Comparison of ENCODE assay signal across 8 mouse cellular contexts in the genomic region with DNA sequence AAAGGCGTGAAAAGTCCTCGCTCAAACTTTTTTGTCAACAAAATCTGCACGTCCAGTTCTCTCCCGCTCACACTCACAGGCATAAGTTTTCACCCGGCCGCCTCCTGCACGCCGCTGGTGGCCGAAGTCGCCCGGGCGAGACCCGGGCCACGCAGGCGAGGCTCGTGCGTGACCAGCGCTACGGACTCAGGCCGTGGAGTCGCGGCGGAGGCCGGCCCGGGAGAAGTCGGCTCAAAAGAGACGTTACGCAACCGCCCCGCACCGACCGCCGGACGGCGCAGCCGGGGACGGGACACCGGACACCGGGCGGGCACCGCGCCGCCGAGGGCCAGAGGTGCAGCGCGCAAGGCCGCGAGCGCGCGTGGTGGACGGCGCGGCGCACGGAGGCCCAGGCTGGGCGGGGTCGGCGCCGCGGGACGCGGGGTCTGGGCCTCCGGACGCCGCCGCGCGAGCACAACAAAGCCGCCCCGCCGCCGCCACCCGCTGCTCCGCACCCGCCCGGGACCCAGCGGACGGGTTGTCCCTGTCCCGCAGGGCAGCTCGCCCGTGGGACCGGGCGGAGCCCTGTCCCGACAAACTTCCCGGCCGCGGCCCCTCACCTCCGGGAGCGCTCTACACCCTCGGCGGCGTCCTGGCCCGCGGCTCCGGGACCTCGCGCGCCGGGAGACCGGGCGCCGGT. TPM values are rescaled to one million over a fixed set of nuclear protein-coding genes. Genes with fewer than 3 reads are reported as not detected.
A peak's percentile ranks its signal among the peaks of the same experiment; 100 is the strongest.
DNase-seq lines count a peak whose midpoint lies in the region; ATAC-seq and TF ChIP-seq lines count a peak whose summit lies in the region.

No protein-coding gene starts in this region.

- no peak for TF ChIP-seq EP300 in lung, postnatal 0 days (IDR thresholded peaks at IDR 0.05)

- peak overlapping the region; percentile 94 for H3K4me3 ChIP-seq in embryonic fibroblast, embryonic 13.5 days (ENCODE audit: insufficient read depth, low read length)
- H3K4me3 ChIP-seq in heart, embryonic 14.5 days (ENCODE audit: control insufficient read depth in 1 of 2, insufficient read depth in 1 of 2, low read depth in 1 of 2, low read length in 2 of 2): peak overlapping the region; percentile 85 to 97
- H3K4me3 ChIP-seq in kidney, postnatal 0 days (replicated peaks; ENCODE audit: low read depth, low read length): peak overlapping the region; percentile 98
- H3K4me3 ChIP-seq in lung, postnatal 0 days (ENCODE audit: low read depth, low read length): peak overlapping the region; percentile 99

- DNase-seq in adrenal gland, postnatal 4 days (ENCODE audit: low spot score in 2 of 2): peak; percentile 26 to 33
- DNase-seq in kidney, postnatal 0 days (ENCODE audit: low spot score): no peak
- peak; percentile 56 for DNase-seq in lung, postnatal 0 days (ENCODE audit: low spot score)
- DNase-seq in ovary, postnatal 10 days (ENCODE audit: low spot score): peak; percentile 54
- peak; percentile 20 for DNase-seq in urinary bladder, postnatal 10 days (ENCODE audit: low spot score)

- TF ChIP-seq CTCF in embryonic fibroblast, embryonic 13.5 days (IDR thresholded peaks at IDR 0.05; ENCODE audit: borderline replicate concordance, insufficient read depth, low read length): no peak
- TF ChIP-seq CTCF in kidney, postnatal 0 days (IDR thresholded peaks at IDR 0.05; ENCODE audit: low read depth): no peak
- no peak for TF ChIP-seq CTCF in lung, postnatal 0 days (IDR thresholded peaks at IDR 0.05)

- no peaks in the 10 kb centered on the region for H3K36me3 ChIP-seq in heart, embryonic 14.5 days (ENCODE audit: control insufficient read depth, insufficient read depth, low read length)
- no peaks in the 10 kb centered on the region for H3K36me3 ChIP-seq in kidney, postnatal 0 days (ENCODE audit: insufficient read depth, low read length)
- no peaks in the 10 kb centered on the region for H3K36me3 ChIP-seq in lung, postnatal 0 days (ENCODE audit: insufficient read depth, low read length)

- peak overlapping the region; percentile 87 for H3K27ac ChIP-seq in embryonic fibroblast, embryonic 13.5 days (ENCODE audit: insufficient read depth, low read length)
- H3K27ac ChIP-seq in heart, embryonic 14.5 days (replicated peaks in 1 of 2; ENCODE audit: control insufficient read depth in 1 of 2, insufficient read depth in 1 of 2, low read depth in 2 of 2, low read length in 2 of 2): peak overlapping the region; percentile 90 to 98
- peak overlapping the region; percentile 99 for H3K27ac ChIP-seq in kidney, postnatal 0 days
- peak overlapping the region; percentile 99 for H3K27ac ChIP-seq in lung, postnatal 0 days (ENCODE audit: low read length)

- peak overlapping the region; percentile 91 for H3K9ac ChIP-seq in heart, embryonic 14.5 days (ENCODE audit: low read length)
- H3K9ac ChIP-seq in kidney, postnatal 0 days (ENCODE audit: low read depth, low read length): peak overlapping the region; percentile 99
- H3K9ac ChIP-seq in lung, postnatal 0 days (replicated peaks; ENCODE audit: low read depth): peak overlapping the region; percentile 96

- ATAC-seq in CD4-positive, CD25-positive, alpha-beta regulatory T cell, adult 4 months: peak; percentile 3
- peak; percentile 68 for ATAC-seq in heart, embryonic 14.5 days (ENCODE audit: insufficient number of reproducible peaks, insufficient read depth, low FRiP score, low read depth)
- peak; percentile 65 for ATAC-seq in kidney, postnatal 0 days (replicated peaks; ENCODE audit: low FRiP score, low read depth)
- peak; percentile 71 for ATAC-seq in lung, postnatal 0 days

- H3K9me3 ChIP-seq in heart, embryonic 14.5 days (ENCODE audit: control insufficient read depth, low read length): no peaks in the 10 kb centered on the region
- H3K9me3 ChIP-seq in kidney, postnatal 0 days (replicated peaks; ENCODE audit: low read length): no peaks in the 10 kb centered on the region
- no peaks in the 10 kb centered on the region for H3K9me3 ChIP-seq in lung, postnatal 0 days (ENCODE audit: low read length)

- 0 out of 2 replicates have a peak, but pooled peaks have one; percentile 34 for TF ChIP-seq POLR2A in embryonic fibroblast, embryonic 13.5 days (IDR thresholded peaks at IDR 0.05; ENCODE audit: low read depth, low read length)

- WGBS in heart, embryonic 14.5 days: under 1% methylated on average over 78 of the region's 103 CpGs
- WGBS in kidney, postnatal 0 days: under 1% methylated on average over 73 of the region's 103 CpGs
- WGBS in lung, postnatal 0 days: under 1% methylated on average over 51 of the region's 103 CpGs

- peaks cover 17% of the 10 kb centered on the region for H3K4me1 ChIP-seq in embryonic fibroblast, embryonic 13.5 days (ENCODE audit: control insufficient read depth, insufficient read depth, low read length)
- peaks cover 17 to 42% of the 10 kb centered on the region in 2 experiments for H3K4me1 ChIP-seq in heart, embryonic 14.5 days (ENCODE audit: control insufficient read depth in 2 of 2, insufficient read depth in 2 of 2, low read length in 2 of 2)
- H3K4me1 ChIP-seq in kidney, postnatal 0 days (replicated peaks; ENCODE audit: insufficient read depth, low read length): peaks cover 19% of the 10 kb centered on the region
- peaks cover 3% of the 10 kb centered on the region; the same call in 1 of the 2 replicates for H3K4me1 ChIP-seq in lung, postnatal 0 days (ENCODE audit: insufficient read depth, low read depth, low read length)

- H3K4me2 ChIP-seq in heart, embryonic 14.5 days (ENCODE audit: low read length): peak overlapping the region; percentile 76
- H3K4me2 ChIP-seq in kidney, postnatal 0 days (ENCODE audit: low read length): peak overlapping the region; percentile 86
- H3K4me2 ChIP-seq in lung, postnatal 0 days (replicated peaks; ENCODE audit: low read depth, low read length): peak overlapping the region; percentile 80

- H3K27me3 ChIP-seq in heart, embryonic 14.5 days (ENCODE audit: control insufficient read depth, insufficient read depth, low read length): no peaks in the 10 kb centered on the region
- H3K27me3 ChIP-seq in kidney, postnatal 0 days (ENCODE audit: insufficient read depth, low read length): no peaks in the 10 kb centered on the region
- H3K27me3 ChIP-seq in lung, postnatal 0 days (replicated peaks; ENCODE audit: insufficient read depth, low read length): no peaks in the 10 kb centered on the region

RNA-seq across cellular contexts. Expression of a gene that starts 0.5 kb away (rescaled TPM):
- not detected for polyA plus RNA-seq in CD4-positive, CD25-positive, alpha-beta regulatory T cell, adult 4 months (2017; shearing (Covaris generic))
- total RNA-seq in adrenal gland, postnatal 4 days (2021): 1 to 10 TPM; 1.7 to 3.2 TPM
- polyA plus RNA-seq in embryonic fibroblast, embryonic 13.5 days (2011; ENCODE audit: insufficient read length, low read depth, missing spikeins): 0.27 TPM in 1 of 2 replicates, not detected in the other
- polyA plus RNA-seq in heart, embryonic 14.5 days (2014; fragmentation: Nextera tagmentation; extraction: Ambion mirVana): not detected in 2 replicates
- polyA plus RNA-seq in kidney, postnatal 0 days (2015; fragmentation: Nextera tagmentation; extraction: Ambion mirVana): not detected in 2 replicates
- not detected in 2 replicates for polyA plus RNA-seq in lung, postnatal 0 days (2015; fragmentation: Nextera tagmentation; extraction: Ambion mirVana)

RNA-seq across cellular contexts. Expression of a gene that starts 12.8 kb away (rescaled TPM):
- 10 to 100 TPM; 25.6 to 25.8 TPM for polyA plus RNA-seq in CD4-positive, CD25-positive, alpha-beta regulatory T cell, adult 4 months (2017; shearing (Covaris generic))
- total RNA-seq in adrenal gland, postnatal 4 days (2021): 10 to 100 TPM; 33.5 to 35.8 TPM
- 50.8 and 52.7 TPM in 2 replicates for polyA plus RNA-seq in embryonic fibroblast, embryonic 13.5 days (2011; ENCODE audit: insufficient read length, low read depth, missing spikeins)
- polyA plus RNA-seq in heart, embryonic 14.5 days (2014; fragmentation: Nextera tagmentation; extraction: Ambion mirVana): 24.9 and 25.9 TPM in 2 replicates
- polyA plus RNA-seq in kidney, postnatal 0 days (2015; fragmentation: Nextera tagmentation; extraction: Ambion mirVana): 22.0 and 24.2 TPM in 2 replicates
- polyA plus RNA-seq in lung, postnatal 0 days (2015; fragmentation: Nextera tagmentation; extraction: Ambion mirVana): 24.2 and 27.5 TPM in 2 replicates

RNA-seq across cellular contexts. Expression of a gene that starts 52.5 kb away (rescaled TPM):
- polyA plus RNA-seq in CD4-positive, CD25-positive, alpha-beta regulatory T cell, adult 4 months (2017; shearing (Covaris generic)): 100 to 1,000 TPM; 177 to 178 TPM
- 10 to 100 TPM; 62.5 to 77.9 TPM for total RNA-seq in adrenal gland, postnatal 4 days (2021)
- 18.7 and 57.7 TPM in 2 replicates for polyA plus RNA-seq in embryonic fibroblast, embryonic 13.5 days (2011; ENCODE audit: insufficient read length, low read depth, missing spikeins)
- 22.4 and 23.3 TPM in 2 replicates for polyA plus RNA-seq in heart, embryonic 14.5 days (2014; fragmentation: Nextera tagmentation; extraction: Ambion mirVana)
- polyA plus RNA-seq in kidney, postnatal 0 days (2015; fragmentation: Nextera tagmentation; extraction: Ambion mirVana): 17.3 and 17.9 TPM in 2 replicates
- polyA plus RNA-seq in lung, postnatal 0 days (2015; fragmentation: Nextera tagmentation; extraction: Ambion mirVana): 16.5 and 18.9 TPM in 2 replicates

Comparison
In these comparisons a context has a peak if more than half of its experiments do, and no peak if none do; other contexts are left out.
1. ATAC-seq: peak in every context shown above with its lines; median percentile 71 in lung, postnatal 0 days; 68 in heart, embryonic 14.5 days; 65 in kidney, postnatal 0 days; 3 in CD4-positive, CD25-positive, alpha-beta regulatory T cell, adult 4 months.